Mouse (Mus musculus) heart, postnatal 36 days (tissue): ENCODE data around the gene Tbc1d1. TPM values are rescaled to one million over a fixed set of nuclear protein-coding genes. Genes with fewer than 3 reads are reported as not detected.
A peak's percentile ranks its signal among the peaks of the same experiment; 100 is the strongest.

Experiments used
- DNase-seq, 2 experiments: peaks; one replicate each; pipeline ENCODE4 v3.0.0; 2021 to 2022
- intact Hi-C: fragments of 180-260 bp; cut with DNase I; formaldehyde crosslinking; loops from one replicate; pipeline ENCODE4 v1.15.1; 2025
- total RNA-seq, 2 experiments: library from RNA; stranded (reverse); gene quantifications; 2 replicates each; pipeline ENCODE4 v1.2.3; 2021

The Tbc1d1 gene
- total RNA-seq, 2 experiments from 2014 or later = 15.3 to 18.5 TPM

- intact Hi-C loops = no loop called here
- DNase-seq = no peak
Measured at GRCm38 (mm10) chr5:64366113-64366512, 210.0 kb downstream of the Tbc1d1 start.

- intact Hi-C loops = no loop called here
- peak; percentile 78 to 83 for DNase-seq
Measured at GRCm38 (mm10) chr5:64367426-64367825, 211.3 kb downstream of the Tbc1d1 start.

- intact Hi-C loops = no loop called here
- no peak for DNase-seq
Measured at GRCm38 (mm10) chr5:64371331-64371831, 215.3 kb downstream of the Tbc1d1 start.

- intact Hi-C loops = no loop called here
- DNase-seq = no peak
Measured at GRCm38 (mm10) chr5:64372292-64372961, 216.3 kb downstream of the Tbc1d1 start.

- intact Hi-C loops = no loop called here
- DNase-seq = no peak
Measured at GRCm38 (mm10) chr5:64373695-64374094, 217.6 kb downstream of the Tbc1d1 start.

- intact Hi-C loops = no loop called here
- no peak for DNase-seq
Measured at GRCm38 (mm10) chr5:64375851-64376250, 219.7 kb downstream of the Tbc1d1 start.

GRCm38 (mm10) chr5:64376466-64376865 is 220.4 kb downstream of the Tbc1d1 start:
- intact Hi-C loops = no loop called here
- DNase-seq = no peak

- intact Hi-C loops = no loop called here
- DNase-seq = no peak
Measured at GRCm38 (mm10) chr5:64377705-64378104, 221.6 kb downstream of the Tbc1d1 start.

- DNase-seq = no peak
- intact Hi-C loops = no loop called here
Measured at GRCm38 (mm10) chr5:64378591-64379275, 222.6 kb downstream of the Tbc1d1 start.

GRCm38 (mm10) chr5:64379829-64380228 is 223.7 kb downstream of the Tbc1d1 start:
- intact Hi-C loops = loop anchor here (5.0 kb wide), 1 partner anchor 302 kb away; no protein-coding TSS in a partner anchor
- DNase-seq = no peak

- intact Hi-C loops = loop anchor here (5.0 kb wide), 1 partner anchor 301 kb away; no protein-coding TSS in a partner anchor
- peak in 1 of 2 experiments; percentile 53 for DNase-seq
Measured at GRCm38 (mm10) chr5:64380698-64381375, 224.7 kb downstream of the Tbc1d1 start.

GRCm38 (mm10) chr5:64381538-64381937 is 225.4 kb downstream of the Tbc1d1 start:
- no peak for DNase-seq
- intact Hi-C loops = loop anchor here (5.0 kb wide), 1 partner anchor 301 kb away; no protein-coding TSS in a partner anchor

GRCm38 (mm10) chr5:64382451-64383057 is 226.4 kb downstream of the Tbc1d1 start:
- intact Hi-C loops = loop anchor here (1.0 to 5.0 kb wide), 4 partner anchors 86 to 483 kb away; no protein-coding TSS in a partner anchor
- DNase-seq = peak; percentile 85 to 88

GRCm38 (mm10) chr5:64383215-64383614 is 227.1 kb downstream of the Tbc1d1 start:
- intact Hi-C loops = loop anchor here (1.0 to 5.0 kb wide), 3 partner anchors 86 to 482 kb away; no protein-coding TSS in a partner anchor
- DNase-seq = no peak

GRCm38 (mm10) chr5:64384546-64384945 is 228.4 kb downstream of the Tbc1d1 start:
- DNase-seq = no peak
- intact Hi-C loops = loop anchor here (5.0 kb wide), 1 partner anchor 298 kb away; no protein-coding TSS in a partner anchor

- DNase-seq = no peak
- intact Hi-C loops = loop anchor here (5.0 kb wide), 1 partner anchor 315 kb away; no protein-coding TSS in a partner anchor
Measured at GRCm38 (mm10) chr5:64386996-64387395, 230.9 kb downstream of the Tbc1d1 start.

GRCm38 (mm10) chr5:64389202-64389929 is 233.3 kb downstream of the Tbc1d1 start:
- intact Hi-C loops = loop anchor here (5.0 kb wide), 1 partner anchor 313 kb away; no protein-coding TSS in a partner anchor
- DNase-seq = no peak

- DNase-seq = no peak
- intact Hi-C loops = loop anchor here (5.0 kb wide), 1 partner anchor 56 kb away; no protein-coding TSS in a partner anchor
Measured at GRCm38 (mm10) chr5:64391346-64391745, 235.2 kb downstream of the Tbc1d1 start.

- no peak for DNase-seq
- intact Hi-C loops = loop anchor here (2.0 to 5.0 kb wide), 2 partner anchors 55 to 190 kb away; no protein-coding TSS in a partner anchor
Measured at GRCm38 (mm10) chr5:64392426-64393020, 236.4 kb downstream of the Tbc1d1 start.
